Mouse (Mus musculus) right cerebral cortex, adult 2 months (tissue): ENCODE results near the gene Gcnt2.

ENCODE experiments used
- DNase-seq, 2 experiments: peaks; one replicate each; pipeline ENCODE4 v3.0.0; 2021 to 2022; ENCODE audit warnings: low spot score in 2 of 2

Gene Gcnt2

GRCm38 (mm10) chr13:40859652-40860399, at the start of gene Gcnt2:
Gene Gcnt2 (plus strand): TSS chr13:40859754.
- peak; percentile 40 to 42 for DNase-seq

- DNase-seq: no peak
Observed at GRCm38 (mm10) chr13:40820617-40821016, 38.9 kb upstream of the Gcnt2 start.

DNA sequence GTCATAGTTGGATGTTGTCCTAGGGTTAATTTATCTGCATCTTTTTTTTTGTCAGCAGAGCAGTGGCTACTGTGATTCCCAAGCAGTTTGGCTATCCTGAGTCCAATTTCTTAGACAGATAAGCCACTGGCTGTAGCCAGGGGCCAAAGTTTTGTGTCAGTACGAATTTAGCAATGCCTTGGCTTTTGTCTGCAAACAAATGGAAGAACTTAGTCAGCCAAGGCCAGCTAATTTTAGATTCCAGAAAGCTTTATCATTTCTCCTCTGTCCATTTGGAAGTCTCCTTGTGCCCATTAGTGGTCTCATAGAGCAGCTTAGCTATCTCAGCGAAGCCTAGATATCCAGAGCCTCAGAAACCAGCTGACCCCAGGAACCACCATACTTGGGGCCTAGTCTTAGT, 37.6 kb upstream of the Gcnt2 start:
- DNase-seq: no peak

DNA sequence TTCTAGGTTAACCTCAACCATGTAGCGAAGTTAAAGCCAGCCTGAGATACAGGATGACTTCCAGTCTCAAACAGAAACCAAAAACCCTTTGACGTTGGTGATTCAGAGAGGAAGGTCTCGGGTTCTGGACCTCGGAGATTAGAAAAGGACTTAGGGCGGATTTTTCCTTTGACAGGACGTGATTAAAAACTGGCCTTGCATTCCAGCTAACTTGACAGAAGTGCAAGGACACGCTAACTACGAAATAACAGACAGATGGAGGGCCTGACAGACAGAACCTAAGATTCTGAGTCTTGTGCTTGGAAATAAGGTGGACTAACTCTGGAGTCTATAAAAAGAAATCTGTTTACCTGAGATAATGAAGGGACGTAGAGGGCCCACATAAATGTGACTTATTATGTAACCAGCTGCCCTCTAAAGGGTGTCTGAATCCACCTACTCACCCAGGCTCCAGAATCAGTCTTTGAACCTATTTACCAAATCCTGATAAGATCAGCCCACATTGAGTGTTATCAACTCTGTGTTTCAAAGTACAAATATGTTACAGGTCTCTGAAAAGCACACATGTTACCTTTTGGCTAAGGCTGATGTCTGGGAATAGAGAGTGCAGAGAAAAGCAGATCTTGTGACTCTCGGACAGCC, 18.3 kb upstream of the Gcnt2 start:
- DNase-seq: no peak

DNA sequence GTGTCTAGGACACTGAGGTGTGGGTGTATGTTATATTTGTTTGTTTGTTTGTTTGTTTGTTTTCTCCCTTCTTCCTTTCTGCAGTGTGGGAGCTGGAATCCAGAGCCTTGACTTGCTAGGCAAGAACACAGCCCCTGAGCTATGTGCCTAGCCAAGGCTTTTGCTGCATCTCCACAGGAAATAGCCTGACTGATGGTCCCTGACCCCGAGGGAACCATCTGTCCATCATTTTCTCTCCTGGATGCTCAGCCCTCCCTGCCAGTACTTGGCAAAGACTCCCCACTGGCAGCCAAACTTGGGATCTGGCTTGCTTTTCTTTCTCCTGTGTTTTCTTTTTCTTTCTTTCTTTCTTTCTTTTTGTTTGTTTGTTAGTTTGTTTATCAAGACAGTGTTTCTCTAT, 17.4 kb upstream of the Gcnt2 start:
- DNase-seq: no peak

- peak; percentile 78 to 83 for DNase-seq
Observed at GRCm38 (mm10) chr13:40843418-40844067, 16.0 kb upstream of the Gcnt2 start.

DNA sequence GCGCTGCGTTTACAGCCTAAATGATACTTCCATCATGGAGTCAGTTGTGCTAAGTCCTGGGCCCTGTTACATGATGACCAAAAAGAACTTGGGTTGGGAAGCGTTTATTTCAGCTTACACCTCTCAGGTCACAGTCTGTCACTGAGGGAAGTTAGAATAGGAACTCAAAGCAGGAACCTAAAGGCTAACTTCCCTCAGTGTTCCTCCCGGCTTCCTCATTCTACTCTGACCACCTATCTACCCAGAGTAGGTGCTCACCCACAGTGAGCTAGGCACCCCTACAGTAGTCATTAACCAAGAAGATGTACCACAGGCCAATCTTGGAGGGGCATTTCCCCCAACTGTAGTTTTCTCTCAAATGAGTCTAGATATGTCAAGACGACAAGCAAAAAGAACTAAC, 15.4 kb upstream of the Gcnt2 start:
- no peak for DNase-seq

DNA sequence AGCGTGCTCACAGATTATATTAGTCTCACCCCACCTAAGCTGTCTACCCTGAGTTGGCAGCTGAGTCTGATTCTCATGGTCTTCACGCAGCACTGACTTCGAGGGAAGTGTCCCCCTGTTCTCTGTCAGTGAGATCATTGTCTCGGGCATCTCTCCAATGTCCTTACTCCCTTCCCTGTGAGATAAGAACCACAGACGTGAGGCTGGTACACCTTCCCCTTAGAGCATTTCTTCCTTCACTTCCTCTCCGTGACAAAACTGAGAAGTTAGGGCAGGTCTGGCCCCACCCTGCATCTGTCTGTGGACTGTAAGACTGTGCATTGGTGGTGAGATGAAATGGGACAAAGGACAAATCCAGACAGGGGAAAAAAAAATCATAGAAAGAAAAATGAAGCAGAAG, 13.6 kb upstream of the Gcnt2 start:
- no peak for DNase-seq

DNA sequence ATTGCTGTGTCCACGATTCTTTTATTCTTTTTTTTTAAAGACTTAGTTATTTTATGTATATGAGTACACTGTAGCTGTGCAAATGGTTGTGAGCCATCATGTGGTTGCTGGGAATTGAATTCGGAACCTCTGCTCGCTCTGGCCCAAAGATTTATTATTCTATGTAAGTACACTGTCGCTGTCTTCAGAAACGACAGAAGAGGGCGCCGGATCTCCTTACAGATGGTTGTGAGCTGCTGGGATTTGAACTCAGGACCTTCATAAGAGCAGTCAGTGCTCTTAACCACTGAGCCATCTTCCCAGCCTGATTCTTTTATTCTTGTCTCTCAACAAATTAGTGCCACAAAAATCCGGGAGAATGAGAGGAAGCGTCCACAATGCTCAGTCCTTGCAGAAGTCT, 13.2 kb upstream of the Gcnt2 start:
- DNase-seq: peak in 1 of 2 experiments; percentile 8

GRCm38 (mm10) chr13:40847898-40848297, 11.7 kb upstream of the Gcnt2 start:
- no peak for DNase-seq

DNA sequence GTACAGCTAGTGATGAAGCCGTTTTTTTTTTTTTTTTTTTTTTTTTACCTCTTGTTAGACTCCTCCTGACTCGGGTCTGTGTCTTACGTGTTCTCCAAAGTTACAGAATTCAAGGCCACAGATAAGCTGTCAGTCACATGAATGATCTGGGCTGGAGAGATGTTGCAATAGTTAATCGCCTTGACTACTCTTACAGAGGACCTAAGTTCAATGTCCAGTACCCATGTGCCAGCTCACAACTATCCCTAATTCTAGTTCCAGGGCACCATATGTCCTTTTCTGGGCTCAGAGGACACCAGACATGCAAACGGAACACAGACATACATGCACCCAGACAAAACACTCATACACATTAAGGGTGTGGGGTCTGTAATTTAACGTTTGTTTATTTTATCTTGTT, 8.9 kb upstream of the Gcnt2 start:
- no peak for DNase-seq

DNA sequence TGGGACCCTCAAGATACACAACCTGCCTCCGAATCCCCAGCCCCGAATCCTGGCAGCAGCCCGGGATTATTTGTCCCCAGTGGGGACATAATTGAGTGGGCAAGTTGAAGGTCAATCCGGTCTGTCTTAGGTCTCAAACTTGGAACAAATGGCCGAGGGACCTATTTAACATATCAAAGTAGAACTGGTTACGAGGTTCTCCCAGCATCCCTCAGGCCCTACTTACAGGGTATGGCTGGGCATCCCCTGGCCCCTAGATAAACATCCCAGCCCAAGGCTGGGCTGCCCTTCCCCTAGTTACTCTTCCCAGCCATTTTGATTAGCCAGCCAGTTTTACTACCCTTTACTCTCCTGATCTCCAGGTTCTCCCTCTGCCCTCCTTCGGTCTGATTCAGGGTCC, 8.3 kb upstream of the Gcnt2 start:
- DNase-seq: no peak

GRCm38 (mm10) chr13:40851961-40852360, 7.6 kb upstream of the Gcnt2 start:
- no peak for DNase-seq

DNA sequence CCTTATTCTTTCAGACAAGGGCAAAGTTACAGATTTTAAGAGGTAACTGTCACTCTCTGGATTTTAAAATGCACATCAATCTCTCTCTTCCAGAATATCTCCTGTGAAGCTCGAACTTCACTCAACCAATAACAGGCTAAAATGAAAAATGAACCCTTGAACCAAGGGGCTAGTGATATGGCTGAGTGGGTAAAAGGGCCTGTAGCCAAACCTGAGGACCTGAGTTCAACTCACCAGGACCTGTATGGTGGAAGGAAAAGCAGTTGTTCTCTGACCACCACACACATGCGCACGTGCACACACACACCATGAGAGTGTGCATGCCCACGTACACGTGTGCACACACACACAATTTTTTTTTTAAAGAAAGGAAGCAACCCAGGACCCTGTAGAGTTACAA, 6.8 kb upstream of the Gcnt2 start:
- DNase-seq: no peak

DNA sequence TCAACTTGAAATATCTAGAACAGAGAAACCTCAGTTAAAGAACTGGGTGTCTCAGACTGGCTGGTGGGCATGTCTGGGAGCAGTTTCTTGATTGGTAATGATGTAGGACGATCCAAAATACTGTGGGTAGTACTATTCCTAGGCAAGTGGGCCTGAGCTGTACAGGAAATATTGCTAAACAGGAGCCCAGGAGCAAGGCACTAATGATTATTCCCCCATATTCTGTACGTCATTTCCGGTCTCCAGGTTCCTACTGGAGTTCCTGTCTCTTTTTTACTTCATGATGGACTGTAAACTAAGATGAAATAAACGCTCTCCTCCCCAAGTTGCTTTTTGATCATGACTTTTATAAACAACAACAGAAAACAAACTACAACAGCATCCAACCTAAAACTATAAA, 5.7 kb upstream of the Gcnt2 start:
- no peak for DNase-seq

GRCm38 (mm10) chr13:40854451-40855058, 5.0 kb upstream of the Gcnt2 start:
- peak; percentile 14 to 27 for DNase-seq

GRCm38 (mm10) chr13:40855266-40855665, 4.3 kb upstream of the Gcnt2 start:
- DNase-seq: no peak

GRCm38 (mm10) chr13:40856786-40857185, 2.8 kb upstream of the Gcnt2 start:
- no peak for DNase-seq

- no peak for DNase-seq
Observed at GRCm38 (mm10) chr13:40857281-40857818, 2.2 kb upstream of the Gcnt2 start.

DNA sequence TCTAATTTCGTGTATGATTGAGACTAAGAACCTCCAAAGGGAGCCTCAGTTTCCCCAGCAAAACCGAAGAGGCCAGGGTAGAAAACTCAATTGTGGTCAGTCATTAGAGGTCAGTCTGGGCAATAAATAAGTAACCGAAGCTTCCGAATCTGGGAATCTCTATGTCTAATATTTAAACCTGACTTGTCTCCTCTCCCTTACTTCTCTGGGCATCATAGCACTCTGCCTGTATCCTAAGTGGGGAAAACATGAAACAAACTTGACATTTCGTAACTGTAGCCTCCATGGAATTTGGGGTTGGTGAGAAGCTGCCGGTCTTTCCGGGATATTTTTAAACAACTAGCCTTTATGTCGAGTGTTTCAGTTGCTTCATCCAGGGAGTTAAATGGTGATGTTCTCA, 329 bp upstream of the Gcnt2 start:
- no peak for DNase-seq

DNA sequence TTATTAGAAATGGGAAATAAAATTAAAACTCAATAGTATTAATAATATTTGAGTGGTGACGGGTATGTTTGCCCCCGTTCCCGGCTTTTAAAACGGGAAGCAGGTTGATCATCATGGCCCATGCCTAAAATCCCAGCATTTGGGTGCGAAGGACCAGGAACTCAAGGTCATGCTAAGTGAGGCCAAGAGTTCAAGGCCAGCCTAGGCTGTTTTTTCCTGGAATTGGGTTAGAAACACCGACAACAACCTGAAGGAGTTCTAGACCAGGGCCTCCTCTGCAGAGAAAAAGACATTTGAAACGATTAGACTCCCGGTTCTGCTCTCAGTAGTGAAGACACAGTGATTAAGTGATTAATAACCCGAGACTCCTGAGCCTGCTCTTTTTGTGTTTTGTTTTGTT, 3.5 kb downstream of the Gcnt2 start:
- no peak for DNase-seq

DNA sequence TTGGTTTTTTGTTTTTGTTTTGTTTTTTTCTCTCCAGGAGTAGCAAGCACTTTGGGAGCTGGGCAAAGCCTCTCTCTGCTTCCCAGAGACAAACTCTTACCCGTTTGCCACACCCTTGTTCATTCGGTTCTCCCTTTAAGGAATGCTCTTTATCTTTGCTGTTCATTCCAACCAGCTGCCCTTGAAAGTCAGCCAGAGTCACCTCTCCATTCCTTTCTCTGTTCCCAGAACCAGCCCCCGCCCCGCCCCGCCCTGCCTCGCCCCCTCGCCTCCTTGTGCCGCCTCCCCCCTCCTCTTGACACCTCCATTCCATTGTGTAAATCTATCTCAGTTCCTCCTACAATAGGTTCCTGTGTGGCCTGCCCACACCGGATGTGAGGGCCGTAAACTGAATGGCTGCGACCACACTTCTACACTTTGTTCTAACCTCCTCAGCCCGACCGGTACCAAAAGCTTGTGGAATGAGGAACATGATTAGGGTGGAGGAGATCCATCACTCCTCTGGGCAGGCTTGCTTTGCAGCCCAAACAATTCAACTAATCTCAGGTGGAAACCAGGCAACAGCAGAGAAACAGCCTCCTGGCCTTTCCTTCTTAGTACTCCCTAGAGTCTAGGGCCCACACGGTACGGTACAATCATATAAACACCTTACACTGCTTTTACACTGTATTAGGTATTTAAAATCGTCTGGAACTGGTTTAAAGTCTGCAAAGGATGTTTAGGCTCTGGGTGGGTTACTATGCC, 9.5 kb downstream of the Gcnt2 start:
- no peak for DNase-seq
